Mouse (Mus musculus) layer of hippocampus, postnatal 14 days (tissue): ENCODE data around the gene Ctsd. TPM values are rescaled to one million over a fixed set of nuclear protein-coding genes. Genes with fewer than 3 reads are reported as not detected.
"Not testable (repeated sequence)": the region's sequence is repeated elsewhere in the genome, so short reads cannot be mapped to it uniquely, and the experiment has no call there.

Source experiments
- DNase-seq, 2 experiments: peaks; one replicate each; pipeline ENCODE4 v3.0.0; 2021 to 2022; ENCODE audit warnings: low spot score in 2 of 2, mixed read lengths in 1 of 2
- total RNA-seq, 2 experiments: library from RNA; stranded (reverse); gene quantifications; 2 replicates each; pipeline ENCODE4 v1.2.3; 2021

The Ctsd gene
- total RNA-seq, 2 experiments from 2014 or later: 304 to 345 TPM

DNA sequence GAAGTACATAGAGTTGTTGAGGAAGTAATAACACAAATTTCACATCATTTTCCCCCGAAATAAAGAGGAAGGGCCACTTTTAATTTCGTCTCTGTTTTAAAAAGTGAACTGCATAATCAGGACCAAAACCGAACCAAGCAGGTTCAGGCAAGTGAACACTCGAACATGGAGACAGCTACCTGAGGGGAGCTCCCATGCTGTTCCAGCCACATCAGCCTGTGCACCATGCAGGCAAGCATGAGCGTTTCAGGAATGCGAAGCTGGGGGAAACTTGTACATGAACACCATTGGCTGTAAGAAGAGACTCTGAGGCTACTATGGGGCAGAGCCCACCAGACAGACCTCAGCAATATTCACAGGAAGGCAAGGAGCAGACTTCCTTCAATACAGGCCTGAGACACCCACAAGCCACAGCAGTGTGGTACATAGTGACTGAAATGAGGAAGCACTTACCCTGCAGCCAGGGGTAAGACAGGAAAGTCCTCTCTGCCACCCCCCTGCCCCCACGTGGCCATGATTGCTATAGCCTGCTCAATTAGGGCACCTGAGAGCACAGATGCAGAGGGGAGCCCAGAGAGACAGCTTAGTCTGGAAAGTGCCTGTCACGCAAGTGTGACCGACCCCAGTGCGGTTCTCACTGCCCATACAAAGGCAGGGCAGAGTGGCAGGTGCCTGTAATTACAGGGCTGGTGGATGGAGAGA, 47.4 kb downstream of the Ctsd start:
- no peak for DNase-seq

- peak; percentile 41 to 59 for DNase-seq
These were observed 52.7 kb downstream of the Ctsd start for GRCm38 (mm10) chr7:142335151-142335550.

DNA sequence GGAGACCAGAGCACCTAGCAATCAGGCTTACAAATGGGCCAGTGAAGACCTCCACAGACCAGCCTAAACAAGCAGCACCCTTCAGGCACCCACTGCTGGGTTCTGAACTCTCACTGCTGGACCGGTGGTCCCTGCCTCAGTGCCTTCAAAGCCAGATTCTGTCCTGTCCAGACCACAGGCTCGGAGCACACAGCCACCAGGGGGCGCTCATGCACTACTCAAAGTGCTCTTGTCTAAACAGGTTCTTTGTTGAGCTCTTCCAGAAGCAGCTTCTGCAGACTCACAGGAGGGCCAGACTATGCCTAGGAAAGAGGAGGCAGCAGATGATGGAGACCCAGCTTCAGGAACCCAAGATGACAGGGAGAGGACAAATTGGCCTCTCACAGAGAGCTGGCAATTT, 53.6 kb downstream of the Ctsd start:
- DNase-seq: peak; percentile 88 to 93

DNA sequence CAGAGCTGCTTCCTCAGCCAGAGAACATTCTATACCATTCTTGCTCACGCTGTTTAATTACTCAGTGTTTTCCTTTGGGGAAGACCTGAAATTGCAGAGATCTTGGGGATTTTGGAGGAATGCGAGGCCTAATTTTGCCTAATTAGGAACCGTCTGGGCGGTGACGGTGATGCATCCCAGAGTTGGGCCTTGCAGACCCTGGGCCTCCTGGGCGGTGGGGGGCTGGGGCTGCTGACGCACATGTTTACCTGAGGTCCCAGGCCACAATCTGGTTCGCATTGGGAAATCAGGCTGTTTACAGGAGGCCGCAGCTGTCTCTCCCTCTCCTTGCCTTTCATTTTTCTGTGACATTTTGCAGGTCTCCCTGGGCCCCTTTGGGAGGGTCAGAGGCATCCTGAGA, 55.1 kb downstream of the Ctsd start:
- not testable (repeated sequence) for DNase-seq

DNA sequence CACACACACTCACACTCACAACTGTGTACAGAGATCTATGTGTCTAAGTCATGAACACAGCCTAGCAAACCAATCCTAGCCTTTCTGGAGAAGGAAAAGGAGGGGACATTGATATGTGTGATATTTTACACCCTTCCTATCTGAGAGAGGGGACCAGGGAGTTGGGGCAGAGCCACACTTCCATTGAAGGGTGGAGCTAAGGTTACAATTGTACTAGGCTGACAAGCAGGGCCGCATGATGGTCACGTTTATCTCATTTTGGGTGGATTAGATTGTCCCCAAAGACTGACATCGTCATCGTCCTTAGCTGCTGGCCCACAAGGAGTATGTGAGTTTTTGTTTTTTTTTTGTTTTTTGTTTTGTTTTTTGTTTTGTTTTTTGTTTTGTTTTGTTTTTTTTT, 56.6 kb downstream of the Ctsd start:
- DNase-seq: no peak

- no peak for DNase-seq
These were observed 57.5 kb downstream of the Ctsd start for GRCm38 (mm10) chr7:142330271-142330724.

GRCm38 (mm10) chr7:142328507-142328906, 59.3 kb downstream of the Ctsd start:
- no peak for DNase-seq

- no peak for DNase-seq
These were observed 61.0 kb downstream of the Ctsd start for GRCm38 (mm10) chr7:142326714-142327445.

Other genes starting within 250 kb of the Ctsd start
- gene Gm45337, start 243.4 kb downstream of the Ctsd start, total RNA-seq: not detected
- gene Gm29735, start 230.9 kb downstream of the Ctsd start, total RNA-seq: not detected
- gene Gm4553, start 222.3 kb downstream of the Ctsd start, total RNA-seq: not detected
- gene Krtap5-2, start 212.0 kb downstream of the Ctsd start, total RNA-seq: not detected
- not detected for gene Gm10153, start 197.6 kb downstream of the Ctsd start, total RNA-seq
- not detected for gene Krtap5-3, start 186.7 kb downstream of the Ctsd start, total RNA-seq
- gene Gm7579, start 176.2 kb downstream of the Ctsd start, total RNA-seq: not detected
- not detected for gene Krtap5-5, start 158.1 kb downstream of the Ctsd start, total RNA-seq
- not detected for gene Gm40460, start 147.0 kb downstream of the Ctsd start, total RNA-seq
- gene Gm2431, start 129.7 kb downstream of the Ctsd start, total RNA-seq: not detected
- not detected for gene Gm4559, start 113.7 kb downstream of the Ctsd start, total RNA-seq
- not detected for gene Krtap5-1, start 90.9 kb downstream of the Ctsd start, total RNA-seq
- gene Krtap5-4, start 84.5 kb downstream of the Ctsd start, total RNA-seq: not detected
- gene Ifitm10, start 14.3 kb downstream of the Ctsd start, total RNA-seq: 10 to 100 TPM; 30.0 to 31.3 TPM
- gene Gm49369, start 5.4 kb downstream of the Ctsd start, total RNA-seq: under 1 TPM in 1 of 2 experiments, not detected in 1; 0.71 TPM
- gene Syt8, start 46.8 kb upstream of the Ctsd start, total RNA-seq: not detected
- gene Tnni2, start 53.8 kb upstream of the Ctsd start, total RNA-seq: under 1 TPM in 1 of 2 experiments, not detected in 1; 0.37 TPM
- gene Lsp1, start 72.8 kb upstream of the Ctsd start, total RNA-seq: 1 to 10 TPM; 4.2 to 4.7 TPM
- under 1 TPM; 0.92 to 0.95 TPM for gene Tnnt3, start 110.8 kb upstream of the Ctsd start, total RNA-seq
- 1 to 10 TPM; 4.2 to 5.1 TPM for gene Mrpl23, start 144.6 kb upstream of the Ctsd start, total RNA-seq